Mouse (Mus musculus) midbrain, postnatal 0 days (tissue): ENCODE data around the gene Slc29a1. TPM values are rescaled to one million over a fixed set of nuclear protein-coding genes. Genes with fewer than 3 reads are reported as not detected.

Source experiments
- ATAC-seq: fragments of 200-750 bp; cut with Nextera tagmentation; 2 replicates; pipeline ENCODE4 v1.8.0; 2017; ENCODE audit warnings: moderate number of reproducible peaks, mild to moderate bottlenecking, moderate TSS enrichment, moderate library complexity; ENCODE audit not compliant: low FRiP score
- DNase-seq: peaks from one replicate; pipeline ENCODE4 v3.0.0-alpha.2; 2015; ENCODE audit warnings: low spot score
- H3K27ac ChIP-seq: fragments of 300-500 bp; sonication (generic); 2 replicates; pipeline ENCODE4 v1.5.1; 2014; ENCODE audit warnings: low read depth, mild to moderate bottlenecking, low read length, mixed read lengths
- H3K27me3 ChIP-seq: fragments of 300-500 bp; sonication (generic); 2 replicates; pipeline ENCODE4 v1.6.1; 2014; ENCODE audit warnings: low read length, control low read depth, mixed read lengths; ENCODE audit not compliant: insufficient read depth
- H3K36me3 ChIP-seq: fragments of 300-500 bp; sonication (generic); 2 replicates; pipeline ENCODE4 v1.6.1; 2014; ENCODE audit warnings: low read length, control low read depth, mixed read lengths; ENCODE audit not compliant: insufficient read depth
- H3K4me1 ChIP-seq: fragments of 300-500 bp; sonication (generic); 2 replicates; pipeline ENCODE4 v1.6.1; 2014; ENCODE audit warnings: mild to moderate bottlenecking, control low read depth, antibody characterized with exemption, low read length, mixed read lengths; ENCODE audit not compliant: insufficient read depth
- H3K4me2 ChIP-seq: fragments of 300-500 bp; sonication (generic); 2 replicates; pipeline ENCODE4 v1.6.1; 2014; ENCODE audit warnings: low read depth, mild to moderate bottlenecking, low read length, mixed read lengths; ENCODE audit not compliant: poor library complexity, severe bottlenecking
- H3K4me3 ChIP-seq: fragments of 300-500 bp; sonication (generic); 2 replicates; pipeline ENCODE4 v1.5.1; 2014; ENCODE audit warnings: low read depth, mild to moderate bottlenecking, low read length, moderate library complexity
- H3K9ac ChIP-seq: fragments of 300-500 bp; sonication (generic); replicated peaks from 2 replicates; pipeline ENCODE4 v1.6.1; 2014; ENCODE audit warnings: mild to moderate bottlenecking, low read length, moderate library complexity, mixed read lengths; ENCODE audit not compliant: poor library complexity, severe bottlenecking
- H3K9me3 ChIP-seq: fragments of 300-500 bp; sonication (generic); 2 replicates; pipeline ENCODE4 v1.6.1; 2016; ENCODE audit warnings: low read length, control low read depth
- CTCF ChIP-seq: IDR thresholded peaks from 2 replicates; pipeline ENCODE4 v1.5.1; 2016; ENCODE audit warnings: antibody characterized with exemption, mild to moderate bottlenecking
- WGBS: fragments of 180-500 bp; shearing (Covaris S2); extraction: QIAGEN DNeasy Blood & Tissue Kit; methylation state at CpG from one replicate; pipeline ENCODE4 v1.1.7; 2014; 5-methylcytosine and 5-hydroxymethylcytosine counted together
- polyA plus RNA-seq: library from polyadenylated mRNA; unstranded; fragments of >200 nt; fragmentation: Nextera tagmentation; extraction: Ambion mirVana; gene quantifications from 2 replicates; pipeline ENCODE4 v1.2.1, GENCODE M21; 2015
- total RNA-seq: library from RNA; depleted of rRNA; stranded (reverse); fragments of >200 nt; gene quantifications from 2 replicates; pipeline ENCODE4 v1.2.3, GENCODE M21; 2014

The Slc29a1 gene
- total and polyA plus RNA-seq, 2 experiments from 2014 or later = 38.4 to 82.1 TPM

DNA sequence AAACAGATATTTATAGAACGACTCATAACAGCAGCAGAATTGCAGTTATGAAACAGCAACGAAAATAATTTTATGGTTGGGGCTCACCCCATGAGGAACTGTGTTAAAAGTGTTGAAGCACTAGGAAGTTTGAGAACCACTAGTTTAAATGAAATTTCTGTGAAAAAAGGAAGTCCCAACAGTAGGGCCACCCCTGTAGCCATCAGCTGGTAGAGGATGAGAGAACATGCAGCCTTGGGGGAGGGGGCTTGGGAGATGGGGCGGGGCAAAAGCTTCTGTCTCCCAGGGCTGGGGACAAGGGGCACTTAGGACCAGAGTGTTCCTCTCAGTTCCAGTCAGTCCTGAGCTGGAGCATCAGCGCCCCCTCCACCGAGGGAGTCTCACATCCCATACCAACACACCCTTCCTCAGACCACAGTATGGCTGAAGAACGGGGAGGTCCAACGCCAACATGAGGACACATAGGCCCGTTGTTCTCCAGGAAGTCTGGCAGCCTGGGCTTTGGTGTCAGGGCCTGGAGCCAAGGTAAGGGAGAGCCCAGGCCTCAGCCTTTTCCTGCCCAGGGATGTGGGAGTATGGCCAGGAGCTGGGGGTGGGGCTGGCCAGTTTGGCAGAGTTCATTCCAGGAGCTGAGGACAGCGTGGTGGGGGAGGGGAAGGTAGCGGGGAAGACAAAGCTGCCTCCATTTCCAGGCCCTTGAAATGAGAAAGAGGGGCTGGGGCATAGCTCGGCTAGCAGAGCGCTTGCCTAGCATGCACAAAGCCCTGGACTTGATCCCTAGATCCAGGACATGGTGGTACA, 15.1 kb downstream of the Slc29a1 start:
- WGBS = 42% methylated on average over 12 of the region's 12 CpGs
- H3K4me3 ChIP-seq = no peak overlapping the region
- TF ChIP-seq CTCF = no peak
- H3K4me2 ChIP-seq = no peak overlapping the region
- H3K9ac ChIP-seq = no peak overlapping the region
- ATAC-seq (peak; percentile 73), DNase-seq (peak; percentile 85)
- H3K4me1 ChIP-seq = no peaks in the 10 kb centered on the region
- no peaks in the 10 kb centered on the region for H3K9me3 ChIP-seq
- no peaks in the 10 kb centered on the region for H3K27me3 ChIP-seq
- no peaks in the 10 kb centered on the region for H3K36me3 ChIP-seq
- H3K27ac ChIP-seq = peak overlapping the region; percentile 69

DNA sequence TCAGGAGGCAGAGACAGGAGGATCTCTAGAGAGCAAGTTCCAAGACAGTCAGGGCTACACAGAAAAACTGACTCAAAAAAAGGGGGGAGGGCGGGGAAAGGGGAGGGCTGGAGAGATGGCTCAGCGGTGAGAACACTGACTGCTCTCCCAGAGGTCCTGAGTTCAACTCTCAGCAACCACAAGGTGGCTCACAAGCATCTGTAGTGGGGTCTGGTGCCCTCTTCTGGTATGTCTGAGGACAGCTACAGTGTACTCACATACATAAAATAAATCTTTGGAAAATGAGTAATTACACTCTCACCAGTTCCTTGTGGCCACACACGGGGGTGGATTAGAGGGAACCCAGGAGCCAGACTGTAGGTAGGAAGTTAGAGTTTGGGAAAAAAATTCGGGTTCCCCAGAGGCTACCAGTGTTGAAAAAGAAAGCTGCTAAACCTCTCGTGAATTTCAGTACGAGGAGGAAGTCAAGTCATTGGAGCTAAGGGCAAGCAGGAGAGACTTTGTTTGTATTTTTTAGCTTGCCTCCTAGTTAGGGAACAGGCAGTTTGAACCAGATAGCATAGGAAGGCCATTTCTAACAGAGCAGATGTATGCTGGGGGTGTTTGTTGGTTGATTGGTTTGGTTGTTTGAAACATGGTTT, 16.6 kb downstream of the Slc29a1 start:
- DNase-seq (no peak), ATAC-seq (no peak)
- Histone ChIP-seq H3K27ac (no peak overlapping the region), H3K4me3 (no peak overlapping the region), H3K9ac (no peak overlapping the region), H3K36me3 (no peaks in the 10 kb centered on the region), H3K4me1 (no peaks in the 10 kb centered on the region), H3K9me3 (no peaks in the 10 kb centered on the region), H3K27me3 (no peaks in the 10 kb centered on the region), H3K4me2 (no peak overlapping the region)
- WGBS = 70% methylated on average over 6 of the region's 6 CpGs
- peak; percentile 76 for TF ChIP-seq CTCF

DNA sequence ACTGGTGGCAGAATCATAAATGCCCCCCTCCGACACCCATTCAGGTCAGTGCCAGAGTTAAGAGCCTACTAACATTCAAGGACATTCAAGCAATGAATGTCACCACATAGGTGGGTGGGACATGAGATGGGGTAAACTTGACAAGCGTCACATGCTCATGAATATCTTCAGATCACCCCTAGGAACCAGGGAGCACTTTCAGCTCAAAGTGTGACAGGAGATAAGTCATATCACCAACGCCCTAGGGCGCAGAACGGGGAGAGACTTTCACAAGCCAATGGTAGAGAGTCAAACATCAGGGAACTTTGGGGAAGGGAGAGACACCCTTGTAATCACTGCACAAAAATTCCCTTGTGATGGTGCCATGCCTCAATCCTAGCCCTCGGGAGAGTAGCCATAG, 17.2 kb downstream of the Slc29a1 start:
- H3K9ac ChIP-seq = no peak overlapping the region
- no peaks in the 10 kb centered on the region for H3K36me3 ChIP-seq
- no peak for ATAC-seq
- DNase-seq = no peak
- H3K4me3 ChIP-seq = no peak overlapping the region
- H3K27ac ChIP-seq = no peak overlapping the region
- no peak for TF ChIP-seq CTCF
- 94% methylated on average over 6 of the region's 6 CpGs for WGBS
- no peaks in the 10 kb centered on the region for H3K9me3 ChIP-seq
- no peaks in the 10 kb centered on the region for H3K4me1 ChIP-seq
- no peaks in the 10 kb centered on the region for H3K27me3 ChIP-seq
- no peak overlapping the region for H3K4me2 ChIP-seq

DNA sequence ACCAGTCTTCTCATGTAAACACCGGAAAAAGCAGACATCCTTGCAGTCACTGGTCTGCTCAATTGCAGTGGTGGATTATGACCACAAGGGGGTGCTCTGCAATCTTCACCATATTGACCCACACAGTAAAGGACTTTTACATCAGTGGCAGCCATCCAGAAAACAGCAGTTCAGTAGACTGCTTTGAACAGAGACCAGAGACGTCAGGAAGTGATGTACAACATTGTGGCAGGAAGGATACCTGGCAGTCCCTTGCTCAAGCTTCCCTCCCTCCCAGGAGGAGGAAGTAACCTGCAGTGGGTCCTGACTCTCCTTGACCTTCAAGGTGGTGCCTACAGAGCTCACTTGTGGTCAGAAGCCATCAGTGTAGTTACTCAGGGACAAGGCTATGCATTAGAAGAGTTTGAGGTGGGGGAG, 17.8 kb downstream of the Slc29a1 start:
- H3K36me3 ChIP-seq = no peaks in the 10 kb centered on the region
- 0 out of 2 replicates have a peak overlapping the region, but pooled peaks have one; percentile 38 for H3K27ac ChIP-seq
- TF ChIP-seq CTCF = peak; percentile 93

DNA sequence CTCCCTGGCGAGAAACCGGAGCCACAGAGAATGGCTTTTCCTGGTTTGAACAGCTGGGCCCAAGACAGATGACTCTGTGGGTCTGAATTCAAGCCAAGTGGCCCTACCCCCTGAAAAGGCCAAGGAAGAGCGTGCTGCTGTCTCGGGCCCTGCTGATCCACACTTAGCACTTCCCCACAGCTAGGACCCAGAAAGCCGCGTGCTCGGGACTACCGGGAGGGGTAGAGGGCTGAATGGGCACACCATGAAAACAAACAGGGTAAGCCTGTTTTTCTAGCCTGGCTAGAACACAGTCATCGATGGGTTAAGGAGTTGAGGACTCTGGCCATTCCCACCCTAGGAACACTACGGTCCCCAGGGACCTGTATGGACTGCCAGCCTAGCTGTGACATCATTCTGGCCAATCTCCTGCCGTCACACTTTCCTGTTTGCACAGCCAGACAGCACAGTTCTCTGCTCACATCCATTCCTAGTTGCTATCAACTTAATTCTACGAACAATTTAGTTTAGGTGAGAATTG, 18.4 kb downstream of the Slc29a1 start:
- WGBS = 48% methylated on average over 12 of the region's 12 CpGs
- H3K9me3 ChIP-seq = no peaks in the 10 kb centered on the region
- no peaks in the 10 kb centered on the region for H3K36me3 ChIP-seq
- H3K27me3 ChIP-seq = no peaks in the 10 kb centered on the region
- no peak overlapping the region for H3K4me3 ChIP-seq
- no peak overlapping the region for H3K9ac ChIP-seq
- DNase-seq (no peak), ATAC-seq (no peak)
- H3K4me2 ChIP-seq = no peak overlapping the region
- peak overlapping the region; percentile 38; the same call in 1 of the 2 replicates for H3K27ac ChIP-seq
- TF ChIP-seq CTCF = no peak
- no peaks in the 10 kb centered on the region for H3K4me1 ChIP-seq

More for the DNA sequence above, 17.8 kb downstream of the Slc29a1 start:
- no peak overlapping the region for H3K9ac ChIP-seq
- H3K4me3 ChIP-seq = no peak overlapping the region
- peak; percentile 90 for DNase-seq
- H3K9me3 ChIP-seq = no peaks in the 10 kb centered on the region
- no peak for ATAC-seq
- H3K27me3 ChIP-seq = no peaks in the 10 kb centered on the region
- H3K4me1 ChIP-seq = no peaks in the 10 kb centered on the region
- H3K4me2 ChIP-seq = no peak overlapping the region
- 8% methylated on average over 2 of the region's 2 CpGs for WGBS

DNA sequence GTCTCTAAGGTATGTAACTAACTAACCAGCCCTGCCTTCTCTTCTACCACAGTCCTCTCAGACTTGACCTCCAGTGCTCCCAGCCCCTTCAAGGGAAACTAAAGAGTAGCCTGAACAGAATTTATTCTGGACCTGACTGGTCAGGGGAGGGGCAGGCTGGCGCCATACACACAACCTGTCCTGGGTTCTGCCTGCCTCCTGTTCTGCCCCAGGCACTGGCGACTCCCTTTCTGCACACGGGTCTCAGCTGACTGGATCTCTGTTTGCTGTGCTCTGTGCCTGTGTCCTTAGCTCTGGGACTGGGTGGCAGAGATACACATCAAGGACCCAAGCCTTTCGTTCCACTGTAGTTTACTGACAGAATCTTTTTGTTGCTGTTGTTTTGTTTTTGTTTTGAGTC, 19.9 kb downstream of the Slc29a1 start:
- DNase-seq (no peak), ATAC-seq (no peak)

More for the DNA sequence above, 19.9 kb downstream of the Slc29a1 start:
- Histone ChIP-seq H3K4me2 (no peak overlapping the region), H3K9ac (no peak overlapping the region), H3K27me3 (no peaks in the 10 kb centered on the region), H3K36me3 (no peaks in the 10 kb centered on the region), H3K4me1 (peaks cover 7% of the 10 kb centered on the region), H3K27ac (no peak overlapping the region), H3K9me3 (no peaks in the 10 kb centered on the region), H3K4me3 (no peak overlapping the region)
- no peak for TF ChIP-seq CTCF
- WGBS = 93% methylated on average over 4 of the region's 4 CpGs
